Mouse (Mus musculus): ENCODE measurements around the gene Acp7. TPM values are rescaled to one million over a fixed set of nuclear protein-coding genes. Genes with fewer than 3 reads are reported as not detected.

Gene Acp7
- polyA plus RNA-seq, 1 experiment: 16.5 TPM

- TF ChIP-seq POLR2A (IDR thresholded peaks at IDR 0.05; ENCODE audit: borderline replicate concordance, extremely low read depth, low read depth, low read length) (no peak), CTCF (IDR thresholded peaks at IDR 0.05; ENCODE audit: insufficient read depth, low read length) (no peak)
- Histone ChIP-seq H3K4me1 (ENCODE audit: control insufficient read depth, insufficient read depth, low read length) (peaks cover 5% of the 10 kb centered on the region), H3K4me3 (replicated peaks; ENCODE audit: extremely low read depth, low read depth, low read length) (no peak overlapping the region)
- no peak for DNase-seq
- WGBS: 59% methylated on average over 6 of the region's 6 CpGs
These were observed 73.4 kb downstream of the Acp7 start for GRCm38 (mm10) chr7:28557708-28558107.

Other genes starting within 250 kb of the Acp7 start
- gene Med29, start 238.6 kb downstream of the Acp7 start, polyA plus RNA-seq (2012; rRNA removed): 37.3 and 39.2 TPM in 2 replicates
- 81.5 and 103 TPM in 2 replicates for gene Paf1, start 238.4 kb downstream of the Acp7 start, polyA plus RNA-seq (2012; rRNA removed)
- 24.2 and 24.3 TPM in 2 replicates for gene Gmfg, start 193.9 kb downstream of the Acp7 start, polyA plus RNA-seq (2012; rRNA removed)
- gene Lrfn1, start 179.4 kb downstream of the Acp7 start, polyA plus RNA-seq (2012; rRNA removed): 5.5 and 7.0 TPM in 2 replicates
- not detected in 2 replicates for gene Ifnl2, start 120.9 kb downstream of the Acp7 start, polyA plus RNA-seq (2012; rRNA removed)
- gene Ifnl3, start 108.5 kb downstream of the Acp7 start, polyA plus RNA-seq (2012; rRNA removed): not detected in 2 replicates
- gene Sycn, start 90.4 kb downstream of the Acp7 start, polyA plus RNA-seq (2012; rRNA removed): 27.0 TPM in 1 of 2 replicates, not detected in the other
- gene Nccrp1, start 84.1 kb downstream of the Acp7 start, polyA plus RNA-seq (2012; rRNA removed): 0.53 and 27.0 TPM in 2 replicates
- gene Samd4b, start 33.2 kb downstream of the Acp7 start, polyA plus RNA-seq (2012; rRNA removed): 93.9 and 112 TPM in 2 replicates
- 66.7 and 76.0 TPM in 2 replicates for gene Pak4, start 33.1 kb downstream of the Acp7 start, polyA plus RNA-seq (2012; rRNA removed)
- gene Fbxo27, start 61.5 kb upstream of the Acp7 start, polyA plus RNA-seq (2012; rRNA removed): 3.7 and 3.8 TPM in 2 replicates
- gene Fbxo17, start 85.5 kb upstream of the Acp7 start, polyA plus RNA-seq (2012; rRNA removed): 6.1 and 7.0 TPM in 2 replicates
- gene Mrps12, start 110.5 kb upstream of the Acp7 start, polyA plus RNA-seq (2012; rRNA removed): 45.9 and 57.2 TPM in 2 replicates
- 13.6 and 15.8 TPM in 2 replicates for gene Sars2, start 110.7 kb upstream of the Acp7 start, polyA plus RNA-seq (2012; rRNA removed)
- not detected in 2 replicates for gene Ccer2, start 124.8 kb upstream of the Acp7 start, polyA plus RNA-seq (2012; rRNA removed)
- gene Sirt2, start 135.4 kb upstream of the Acp7 start, polyA plus RNA-seq (2012; rRNA removed): 84.9 and 102 TPM in 2 replicates
- 48.5 and 49.2 TPM in 2 replicates for gene Nfkbib, start 136.2 kb upstream of the Acp7 start, polyA plus RNA-seq (2012; rRNA removed)
- gene Rinl, start 157.6 kb upstream of the Acp7 start, polyA plus RNA-seq (2012; rRNA removed): 11.2 and 14.5 TPM in 2 replicates
- gene Hnrnpl, start 177.2 kb upstream of the Acp7 start, polyA plus RNA-seq (2012; rRNA removed): 166 and 244 TPM in 2 replicates
- gene Ech1, start 193.9 kb upstream of the Acp7 start, polyA plus RNA-seq (2012; rRNA removed): 201 and 250 TPM in 2 replicates
- 19.0 and 25.5 TPM in 2 replicates for gene Lgals4, start 202.5 kb upstream of the Acp7 start, polyA plus RNA-seq (2012; rRNA removed)
- gene Lgals7, start 232.5 kb upstream of the Acp7 start, polyA plus RNA-seq (2012; rRNA removed): 2.2 and 314 TPM in 2 replicates

Data from lung, adult 2 months (tissue).